Mouse (Mus musculus): ENCODE measurements around the gene Acads. TPM values are rescaled to one million over a fixed set of nuclear protein-coding genes. Genes with fewer than 3 reads are reported as not detected.

Gene Acads
- polyA plus RNA-seq, 1 experiment from 2014 or later, result 113 TPM

GRCm38 (mm10) chr5:115127421-115128179 is 8.5 kb upstream of the Acads start:
- H3K9me3 ChIP-seq (ENCODE audit: control insufficient read depth), result no peaks in the 10 kb centered on the region
- no peaks in the 10 kb centered on the region for H3K27me3 ChIP-seq (replicated peaks; ENCODE audit: control insufficient read depth, insufficient read depth, low read length)
- no peak for ATAC-seq
- no peak overlapping the region for H3K4me3 ChIP-seq (ENCODE audit: low read depth, low read length)
- no peak overlapping the region for H3K9ac ChIP-seq (ENCODE audit: low read depth, low read length)
- no peaks in the 10 kb centered on the region for H3K4me1 ChIP-seq (replicated peaks; ENCODE audit: control insufficient read depth, insufficient read depth, low read length)
- H3K4me2 ChIP-seq (replicated peaks; ENCODE audit: low read depth), result no peak overlapping the region
- H3K27ac ChIP-seq (ENCODE audit: low read depth, low read length), result no peak overlapping the region
- WGBS, result 91% methylated on average over 22 of the region's 22 CpGs
- TF ChIP-seq CTCF (IDR thresholded peaks at IDR 0.05; ENCODE audit: low read depth), result no peak
- peaks cover 58% of the 10 kb centered on the region for H3K36me3 ChIP-seq (ENCODE audit: control insufficient read depth, insufficient read depth)

- no peaks in the 10 kb centered on the region for H3K27me3 ChIP-seq (replicated peaks; ENCODE audit: control insufficient read depth, insufficient read depth, low read length)
- 89% methylated on average over 28 of the region's 28 CpGs for WGBS
- no peak overlapping the region for H3K27ac ChIP-seq (ENCODE audit: low read depth, low read length)
- H3K4me3 ChIP-seq (ENCODE audit: low read depth, low read length), result no peak overlapping the region
- H3K9ac ChIP-seq (ENCODE audit: low read depth, low read length), result no peak overlapping the region
- TF ChIP-seq CTCF (IDR thresholded peaks at IDR 0.05; ENCODE audit: low read depth), result no peak
- no peak overlapping the region for H3K4me2 ChIP-seq (replicated peaks; ENCODE audit: low read depth)
- ATAC-seq, result no peak
- no peaks in the 10 kb centered on the region for H3K9me3 ChIP-seq (ENCODE audit: control insufficient read depth)
- H3K4me1 ChIP-seq (replicated peaks; ENCODE audit: control insufficient read depth, insufficient read depth, low read length), result no peaks in the 10 kb centered on the region
- peaks cover 58% of the 10 kb centered on the region for H3K36me3 ChIP-seq (ENCODE audit: control insufficient read depth, insufficient read depth)
These were observed 7.6 kb upstream of the Acads start for GRCm38 (mm10) chr5:115126578-115127312.

- peak; percentile 73 for ATAC-seq
- H3K4me2 ChIP-seq (replicated peaks; ENCODE audit: low read depth), result 0 out of 2 replicates have a peak overlapping the region, but pooled peaks have one; percentile 10
- no peaks in the 10 kb centered on the region for H3K27me3 ChIP-seq (replicated peaks; ENCODE audit: control insufficient read depth, insufficient read depth, low read length)
- H3K27ac ChIP-seq (ENCODE audit: low read depth, low read length), result 0 out of 2 replicates have a peak overlapping the region, but pooled peaks have one; percentile 1
- peak; percentile 98 for TF ChIP-seq CTCF (IDR thresholded peaks at IDR 0.05; ENCODE audit: low read depth)
- WGBS, result 25% methylated on average over 24 of the region's 24 CpGs
- H3K4me3 ChIP-seq (ENCODE audit: low read depth, low read length), result no peak overlapping the region
- peaks cover 58% of the 10 kb centered on the region for H3K36me3 ChIP-seq (ENCODE audit: control insufficient read depth, insufficient read depth)
- H3K9me3 ChIP-seq (ENCODE audit: control insufficient read depth), result no peaks in the 10 kb centered on the region
- no peaks in the 10 kb centered on the region for H3K4me1 ChIP-seq (replicated peaks; ENCODE audit: control insufficient read depth, insufficient read depth, low read length)
- H3K9ac ChIP-seq (ENCODE audit: low read depth, low read length), result no peak overlapping the region
These were observed 6.2 kb upstream of the Acads start for GRCm38 (mm10) chr5:115125211-115125871.

GRCm38 (mm10) chr5:115124690-115125089 is 5.5 kb upstream of the Acads start:
- Histone ChIP-seq H3K9ac (ENCODE audit: low read depth, low read length) (no peak overlapping the region), H3K36me3 (ENCODE audit: control insufficient read depth, insufficient read depth) (peaks cover 54% of the 10 kb centered on the region), H3K27me3 (replicated peaks; ENCODE audit: control insufficient read depth, insufficient read depth, low read length) (no peaks in the 10 kb centered on the region), H3K27ac (ENCODE audit: low read depth, low read length) (no peak overlapping the region), H3K4me3 (ENCODE audit: low read depth, low read length) (no peak overlapping the region), H3K4me2 (replicated peaks; ENCODE audit: low read depth) (no peak overlapping the region), H3K4me1 (replicated peaks; ENCODE audit: control insufficient read depth, insufficient read depth, low read length) (no peaks in the 10 kb centered on the region), H3K9me3 (ENCODE audit: control insufficient read depth) (no peaks in the 10 kb centered on the region)
- WGBS, result 96% methylated on average over 6 of the region's 6 CpGs
- no peak for ATAC-seq
- no peak for TF ChIP-seq CTCF (IDR thresholded peaks at IDR 0.05; ENCODE audit: low read depth)

- 78% methylated on average over 5 of the region's 5 CpGs for WGBS
These were observed 1.8 kb upstream of the Acads start for GRCm38 (mm10) chr5:115120978-115121377.

GRCm38 (mm10) chr5:115117467-115117866 is 1.7 kb downstream of the Acads start:
- Histone ChIP-seq H3K4me3 (ENCODE audit: low read depth, low read length) (no peak overlapping the region), H3K36me3 (ENCODE audit: control insufficient read depth, insufficient read depth) (peaks cover 26% of the 10 kb centered on the region), H3K9ac (ENCODE audit: low read depth, low read length) (no peak overlapping the region), H3K27ac (ENCODE audit: low read depth, low read length) (no peak overlapping the region), H3K4me2 (replicated peaks; ENCODE audit: low read depth) (no peak overlapping the region), H3K27me3 (replicated peaks; ENCODE audit: control insufficient read depth, insufficient read depth, low read length) (no peaks in the 10 kb centered on the region), H3K9me3 (ENCODE audit: control insufficient read depth) (no peaks in the 10 kb centered on the region), H3K4me1 (replicated peaks; ENCODE audit: control insufficient read depth, insufficient read depth, low read length) (no peaks in the 10 kb centered on the region)
- 87% methylated on average over 13 of the region's 13 CpGs for WGBS
- peak; percentile 29 for TF ChIP-seq CTCF (IDR thresholded peaks at IDR 0.05; ENCODE audit: low read depth)
- no peak for ATAC-seq

More at GRCm38 (mm10) chr5:115120978-115121377, 1.8 kb upstream of the Acads start:
- Histone ChIP-seq H3K9ac (ENCODE audit: low read depth, low read length) (no peak overlapping the region), H3K27me3 (replicated peaks; ENCODE audit: control insufficient read depth, insufficient read depth, low read length) (no peaks in the 10 kb centered on the region), H3K36me3 (ENCODE audit: control insufficient read depth, insufficient read depth) (peaks cover 37% of the 10 kb centered on the region), H3K4me2 (replicated peaks; ENCODE audit: low read depth) (no peak overlapping the region), H3K27ac (ENCODE audit: low read depth, low read length) (no peak overlapping the region), H3K9me3 (ENCODE audit: control insufficient read depth) (no peaks in the 10 kb centered on the region), H3K4me3 (ENCODE audit: low read depth, low read length) (no peak overlapping the region), H3K4me1 (replicated peaks; ENCODE audit: control insufficient read depth, insufficient read depth, low read length) (no peaks in the 10 kb centered on the region)
- no peak for TF ChIP-seq CTCF (IDR thresholded peaks at IDR 0.05; ENCODE audit: low read depth)
- ATAC-seq, result no peak

Measured in intestine, postnatal 0 days (tissue).